Comparison of ENCODE assay signal across 8 mouse cellular contexts in the genomic region with DNA sequence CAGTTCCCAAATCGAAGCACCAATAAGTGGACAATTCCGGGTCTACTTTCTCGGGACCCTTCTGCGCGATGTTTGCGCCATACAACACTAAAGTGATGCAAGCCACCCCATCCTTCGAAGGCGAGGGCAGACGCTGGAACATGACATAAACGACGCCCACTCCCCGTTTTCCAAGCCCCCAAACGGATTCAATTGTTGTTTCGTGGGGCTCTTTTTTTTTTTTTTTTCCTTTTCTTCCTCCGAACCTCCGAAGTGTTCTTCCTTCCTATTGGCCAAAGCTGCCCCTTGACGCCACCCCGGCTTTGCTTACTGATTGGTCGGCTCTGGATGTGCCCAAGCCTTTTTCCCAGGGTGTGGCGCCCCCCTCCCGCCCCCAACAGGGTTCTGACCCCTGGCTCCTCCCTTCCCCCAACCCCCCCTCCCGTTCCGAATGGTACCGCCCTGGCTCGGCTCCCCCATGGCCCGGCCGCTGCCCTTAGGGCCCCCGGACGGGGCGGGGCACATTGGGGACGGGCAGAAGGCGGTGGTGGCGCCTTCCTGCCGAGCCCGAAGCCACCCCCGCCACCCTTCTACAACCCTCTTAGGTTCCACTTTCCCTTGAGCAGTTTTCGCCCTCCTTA. TPM values are rescaled to one million over a fixed set of nuclear protein-coding genes. Genes with fewer than 3 reads are reported as not detected.
DNase-seq lines count a peak whose midpoint lies in the region; ATAC-seq and TF ChIP-seq lines count a peak whose summit lies in the region.

No protein-coding gene starts in this region.

- H3K27ac ChIP-seq in MEL (ENCODE audit: control insufficient read depth, low read depth, low read length) = peak overlapping the region; percentile 86
- peak overlapping the region; percentile 87 for H3K27ac ChIP-seq in forebrain, embryonic 16.5 days (ENCODE audit: low read length)
- peak overlapping the region; percentile 96 for H3K27ac ChIP-seq in hindbrain, embryonic 11.5 days (ENCODE audit: low read depth, low read length)
- peak overlapping the region; percentile 82 for H3K27ac ChIP-seq in lung, postnatal 0 days (ENCODE audit: low read length)

- no peaks in the 10 kb centered on the region for H3K9me3 ChIP-seq in MEL (replicated peaks; ENCODE audit: insufficient read depth, low read length)
- no peaks in the 10 kb centered on the region; the same call in 1 of the 2 replicates for H3K9me3 ChIP-seq in forebrain, embryonic 16.5 days (ENCODE audit: control insufficient read depth, low read length)
- no peaks in the 10 kb centered on the region for H3K9me3 ChIP-seq in hindbrain, embryonic 11.5 days (ENCODE audit: control insufficient read depth, low read length)
- no peaks in the 10 kb centered on the region for H3K9me3 ChIP-seq in lung, postnatal 0 days (ENCODE audit: low read length)

- TF ChIP-seq EP300 in MEL (IDR thresholded peaks at IDR 0.05; ENCODE audit: low read depth in 1 of 2, low read length in 2 of 2) = no peak
- TF ChIP-seq EP300 in lung, postnatal 0 days (IDR thresholded peaks at IDR 0.05) = no peak

- peak overlapping the region; percentile 59 for H3K4me2 ChIP-seq in forebrain, embryonic 16.5 days (ENCODE audit: low read length)
- peak overlapping the region; percentile 50 for H3K4me2 ChIP-seq in hindbrain, embryonic 11.5 days (replicated peaks; ENCODE audit: low read depth, low read length)
- H3K4me2 ChIP-seq in lung, postnatal 0 days (replicated peaks; ENCODE audit: low read depth, low read length) = peak overlapping the region; percentile 54

- H3K4me1 ChIP-seq in MEL (ENCODE audit: control insufficient read depth in 1 of 2, insufficient read depth in 2 of 2, low read length in 2 of 2) = no peaks in the 10 kb centered on the region
- H3K4me1 ChIP-seq in forebrain, embryonic 16.5 days (replicated peaks; ENCODE audit: control insufficient read depth, insufficient read depth, low read length) = 0 out of 2 replicates have a peak, but pooled peaks cover 3% of the 10 kb centered on the region
- no peaks in the 10 kb centered on the region for H3K4me1 ChIP-seq in hindbrain, embryonic 11.5 days (replicated peaks; ENCODE audit: control insufficient read depth, insufficient read depth, low read length)
- H3K4me1 ChIP-seq in lung, postnatal 0 days (ENCODE audit: insufficient read depth, low read depth, low read length) = no peaks in the 10 kb centered on the region

- peak overlapping the region; percentile 85 to 96 for H3K4me3 ChIP-seq in MEL (ENCODE audit: control insufficient read depth in 1 of 2, insufficient read depth in 1 of 2, low read depth in 2 of 2, low read length in 2 of 2)
- H3K4me3 ChIP-seq in forebrain, embryonic 16.5 days (replicated peaks; ENCODE audit: low read length) = peak overlapping the region; percentile 57
- peak overlapping the region; percentile 43 for H3K4me3 ChIP-seq in hindbrain, embryonic 11.5 days (ENCODE audit: low read depth, low read length)
- H3K4me3 ChIP-seq in lung, postnatal 0 days (ENCODE audit: low read depth, low read length) = peak overlapping the region; percentile 44

- 19% methylated on average over 27 of the region's 37 CpGs for WGBS in forebrain, embryonic 16.5 days
- WGBS in hindbrain, embryonic 11.5 days = 9% methylated on average over 34 of the region's 37 CpGs
- 13% methylated on average over 24 of the region's 37 CpGs for WGBS in lung, postnatal 0 days

- no peak for TF ChIP-seq POLR2A in MEL (IDR thresholded peaks at IDR 0.05; ENCODE audit: control insufficient read depth in 1 of 2, insufficient read depth in 1 of 2, low read depth in 1 of 2, low read length in 2 of 2, poor library complexity in 1 of 2)

- TF ChIP-seq RAD21 in MEL (IDR thresholded peaks at IDR 0.05; ENCODE audit: low read depth, low read length) = no peak

- H3K9ac ChIP-seq in MEL (ENCODE audit: control insufficient read depth, low read depth, low read length, poor library complexity, severe bottlenecking) = peak overlapping the region; percentile 73
- H3K9ac ChIP-seq in forebrain, embryonic 16.5 days (replicated peaks; ENCODE audit: low read depth, low read length) = peak overlapping the region; percentile 75
- H3K9ac ChIP-seq in hindbrain, embryonic 11.5 days (ENCODE audit: low read depth, low read length) = peak overlapping the region; percentile 59
- peak overlapping the region; percentile 36; the same call in 1 of the 2 replicates for H3K9ac ChIP-seq in lung, postnatal 0 days (replicated peaks; ENCODE audit: low read depth)

- ATAC-seq in forebrain, embryonic 16.5 days = peak; percentile 88
- ATAC-seq in hindbrain, embryonic 11.5 days (ENCODE audit: low FRiP score) = peak; percentile 91
- ATAC-seq in lung, postnatal 0 days = peak; percentile 87

- peaks cover 0 to 3% of the 10 kb centered on the region in 2 experiments; a peak in 1 of 4 replicates for H3K36me3 ChIP-seq in MEL (ENCODE audit: control insufficient read depth in 1 of 2, insufficient read depth in 2 of 2, low read length in 2 of 2)
- no peaks in the 10 kb centered on the region for H3K36me3 ChIP-seq in forebrain, embryonic 16.5 days (ENCODE audit: control insufficient read depth, insufficient read depth)
- H3K36me3 ChIP-seq in hindbrain, embryonic 11.5 days (ENCODE audit: control insufficient read depth, insufficient read depth, low read length) = no peaks in the 10 kb centered on the region
- H3K36me3 ChIP-seq in lung, postnatal 0 days (ENCODE audit: insufficient read depth, low read length) = no peaks in the 10 kb centered on the region

- peak; percentile 92 for DNase-seq in MEL (ENCODE audit: low read depth, low spot score)
- peak; percentile 86 for DNase-seq in c-Kit-positive CD71-positive TER-119-positive erythroid progenitor cells, embryonic 14.5 days (ENCODE audit: low spot score)
- DNase-seq in hindbrain, embryonic 11.5 days (ENCODE audit: low spot score) = peak; percentile 83
- DNase-seq in layer of hippocampus, postnatal 14 days (ENCODE audit: low spot score in 2 of 2) = peak; percentile 41 to 79
- peak; percentile 91 for DNase-seq in lung, postnatal 0 days (ENCODE audit: low spot score)
- DNase-seq in retina, adult 2 months (ENCODE audit: low read depth, low spot score) = peak; percentile 42
- DNase-seq in thymus, postnatal 4 days = peak; percentile 77

- H3K79me2 ChIP-seq in MEL (ENCODE audit: control insufficient read depth, insufficient read depth, low read length, poor library complexity) = peaks cover 2% of the 10 kb centered on the region; the same call in 1 of the 2 replicates

- TF ChIP-seq CTCF in MEL (IDR thresholded peaks at IDR 0.05 in 2 of 3, conservative IDR thresholded peaks at IDR 0.05 in 1 of 3; ENCODE audit: control insufficient read depth in 1 of 3, insufficient read depth in 1 of 3, low read depth in 2 of 3, low read length in 3 of 3, poor library complexity in 1 of 3, severe bottlenecking in 1 of 3) = no peak
- TF ChIP-seq CTCF in lung, postnatal 0 days (IDR thresholded peaks at IDR 0.05) = no peak

- no peaks in the 10 kb centered on the region for H3K27me3 ChIP-seq in MEL (ENCODE audit: control insufficient read depth in 1 of 2, insufficient read depth in 2 of 2, low read length in 2 of 2)
- no peaks in the 10 kb centered on the region for H3K27me3 ChIP-seq in forebrain, embryonic 16.5 days (replicated peaks; ENCODE audit: control insufficient read depth, insufficient read depth, low read length)
- H3K27me3 ChIP-seq in hindbrain, embryonic 11.5 days (ENCODE audit: control insufficient read depth, insufficient read depth, low read length) = 0 out of 2 replicates have a peak, but pooled peaks cover 2% of the 10 kb centered on the region
- H3K27me3 ChIP-seq in lung, postnatal 0 days (replicated peaks; ENCODE audit: insufficient read depth, low read length) = no peaks in the 10 kb centered on the region

TF ChIP-seq in MEL, 35 proteins besides CTCF, POLR2A, EP300 and RAD21:
- 0 out of 2 replicates have a peak, but pooled peaks have one; percentile 8 for TF ChIP-seq ZMIZ1 (IDR thresholded peaks at IDR 0.05; ENCODE audit: low read depth, low read length)
- peak; percentile 94 for TF ChIP-seq ZNF384 (IDR thresholded peaks at IDR 0.05; ENCODE audit: low read depth, low read length)
- TF ChIP-seq HCFC1 (IDR thresholded peaks at IDR 0.05; ENCODE audit: low read depth, low read length) = peak; percentile 39; the same call in 1 of the 2 replicates
- no peak; the same call in 1 of the 2 replicates for TF ChIP-seq NELFE (IDR thresholded peaks at IDR 0.05; ENCODE audit: low read depth, low read length)
- no peak for TF ChIP-seq UBTF (IDR thresholded peaks at IDR 0.05; ENCODE audit: borderline replicate concordance, insufficient read depth, low read depth, low read length)
- no peak for TF ChIP-seq GATA1 (IDR thresholded peaks at IDR 0.05; ENCODE audit: low read depth, low read length)
- TF ChIP-seq JUND (IDR thresholded peaks at IDR 0.05; ENCODE audit: low read depth, low read length) = no peak
- peak; percentile 44 for TF ChIP-seq MAZ (IDR thresholded peaks at IDR 0.05; ENCODE audit: low read depth, low read length)

RNA-seq across cellular contexts. Expression of a gene that starts 27.8 kb away (rescaled TPM):
- total RNA-seq in MEL (2012; rRNA removed) = 64.3 and 69.7 TPM in 2 replicates
- polyA plus RNA-seq in MEL (2012; ENCODE audit: insufficient read depth in 1 of 2, insufficient read length in 2 of 2, low read depth in 1 of 2, low replicate concordance in 2 of 2, missing spikeins in 1 of 2) = 10 to 100 TPM in 1 of 2 experiments, not detected in 1; 53.6 TPM
- polyA plus RNA-seq in forebrain, embryonic 16.5 days (2015; fragmentation: Nextera tagmentation; extraction: Ambion mirVana) = 17.3 and 20.7 TPM in 2 replicates
- polyA plus RNA-seq in hindbrain, embryonic 11.5 days (2014; fragmentation: Nextera tagmentation; extraction: Ambion mirVana) = 20.3 and 23.4 TPM in 2 replicates
- total RNA-seq in layer of hippocampus, postnatal 14 days (2021) = 10 to 100 TPM; 17.9 to 18.0 TPM
- 11.0 and 11.5 TPM in 2 replicates for polyA plus RNA-seq in lung, postnatal 0 days (2015; fragmentation: Nextera tagmentation; extraction: Ambion mirVana)

RNA-seq across cellular contexts. Expression of a gene that starts 56.7 kb away (rescaled TPM):
- 3.0 and 3.6 TPM in 2 replicates for total RNA-seq in MEL (2012; rRNA removed)
- 10 to 100 TPM in 1 of 2 experiments, not detected in 1; 12.9 TPM for polyA plus RNA-seq in MEL (2012; ENCODE audit: insufficient read depth in 1 of 2, insufficient read length in 2 of 2, low read depth in 1 of 2, low replicate concordance in 2 of 2, missing spikeins in 1 of 2)
- polyA plus RNA-seq in forebrain, embryonic 16.5 days (2015; fragmentation: Nextera tagmentation; extraction: Ambion mirVana) = 8.4 and 8.5 TPM in 2 replicates
- polyA plus RNA-seq in hindbrain, embryonic 11.5 days (2014; fragmentation: Nextera tagmentation; extraction: Ambion mirVana) = 5.6 and 8.2 TPM in 2 replicates
- 10 to 100 TPM; 16.4 to 17.7 TPM for total RNA-seq in layer of hippocampus, postnatal 14 days (2021)
- 3.1 and 3.7 TPM in 2 replicates for polyA plus RNA-seq in lung, postnatal 0 days (2015; fragmentation: Nextera tagmentation; extraction: Ambion mirVana)

Comparison
In these comparisons a context has a peak if more than half of its experiments do, and no peak if none do; other contexts are left out.
1. Peak in every context shown above with its lines: DNase-seq, ATAC-seq, H3K4me3 ChIP-seq and H3K27ac ChIP-seq.
2. DNase-seq: peak in every context shown above with its lines; median percentile 92 in MEL; 91 in lung, postnatal 0 days; 86 in c-Kit-positive CD71-positive TER-119-positive erythroid progenitor cells, embryonic 14.5 days; 83 in hindbrain, embryonic 11.5 days; 77 in thymus, postnatal 4 days; 60 in layer of hippocampus, postnatal 14 days; 42 in retina, adult 2 months.